Mouse (Mus musculus) MEL (cell line): ENCODE measurements around the gene Hsdl2. TPM values are rescaled to one million over a fixed set of nuclear protein-coding genes. Genes with fewer than 3 reads are reported as not detected.

Experiments used
- DNase-seq: peaks from one replicate; pipeline ENCODE4 v3.0.0; 2011; ENCODE audit warnings: low read depth, low spot score
- H3K27ac ChIP-seq: 2 replicates; pipeline ENCODE4 v1.5.1; 2012; ENCODE audit warnings: low read depth, mild to moderate bottlenecking, control low read depth, low read length, moderate library complexity; ENCODE audit not compliant: control insufficient read depth
- H3K27me3 ChIP-seq, 2 experiments: fragments of 150-350 bp in 1 of 2; sonication (generic) in 1 of 2; 2 replicates each; pipeline ENCODE4 v1.6.1; 2012; ENCODE audit warnings: low read length in 2 of 2, mild to moderate bottlenecking in 2 of 2, improper control_type of control experiment in 1 of 2, moderate library complexity in 1 of 2; ENCODE audit not compliant: insufficient read depth in 2 of 2, control insufficient read depth in 1 of 2
- H3K36me3 ChIP-seq, 2 experiments: 2 replicates each; pipeline ENCODE4 v1.6.1; 2012 to 2014; ENCODE audit warnings: low read length in 2 of 2, improper control_type of control experiment in 1 of 2, inconsistent platforms in 1 of 2, mild to moderate bottlenecking in 1 of 2; ENCODE audit not compliant: insufficient read depth in 2 of 2, control insufficient read depth in 1 of 2
- H3K4me1 ChIP-seq, 2 experiments: fragments of 150-350 bp in 1 of 2; sonication (generic) in 1 of 2; 2 replicates each; pipeline ENCODE4 v1.6.1; 2012; ENCODE audit warnings: low read length in 2 of 2, improper control_type of control experiment in 1 of 2, mild to moderate bottlenecking in 1 of 2; ENCODE audit not compliant: insufficient read depth in 2 of 2, control insufficient read depth in 1 of 2
- H3K4me3 ChIP-seq, 2 experiments: fragments of 150-350 bp in 1 of 2; sonication (generic) in 1 of 2; 2 replicates each; pipeline ENCODE4 v1.5.1; 2012; ENCODE audit warnings: low read depth in 2 of 2, low read length in 2 of 2, mild to moderate bottlenecking in 2 of 2, moderate library complexity in 2 of 2, control low read depth in 1 of 2, improper control_type of control experiment in 1 of 2; ENCODE audit not compliant: control insufficient read depth in 1 of 2, insufficient read depth in 1 of 2
- H3K79me2 ChIP-seq: 2 replicates; pipeline ENCODE4 v1.6.1; 2012; ENCODE audit warnings: mild to moderate bottlenecking, low read length, moderate library complexity; ENCODE audit not compliant: control insufficient read depth, poor library complexity, insufficient read depth
- H3K9ac ChIP-seq: 2 replicates; pipeline ENCODE4 v1.6.1; 2012; ENCODE audit warnings: low read depth, mild to moderate bottlenecking, control low read depth, low read length, moderate library complexity; ENCODE audit not compliant: control insufficient read depth, poor library complexity, severe bottlenecking
- H3K9me3 ChIP-seq: fragments of 150-350 bp; sonication (generic); replicated peaks from 2 replicates; pipeline ENCODE4 v1.6.1; 2012; ENCODE audit warnings: mild to moderate bottlenecking, low read length, improper control_type of control experiment, moderate library complexity; ENCODE audit not compliant: insufficient read depth
- BHLHE40 ChIP-seq: IDR thresholded peaks from 2 replicates; pipeline ENCODE4 v1.6.1; 2012; ENCODE audit warnings: low read depth, mild to moderate bottlenecking, inconsistent platforms, low read length, improper control_type of control experiment, borderline replicate concordance
- CHD1 ChIP-seq: IDR thresholded peaks from 2 replicates; pipeline ENCODE4 v1.6.1; 2012; ENCODE audit warnings: low read depth, mild to moderate bottlenecking, inconsistent platforms, low read length, improper control_type of control experiment
- CHD2 ChIP-seq: IDR thresholded peaks from 2 replicates; pipeline ENCODE4 v1.6.1; 2011; ENCODE audit warnings: low read length, improper control_type of control experiment
- CTCF ChIP-seq, 3 experiments: IDR thresholded peaks in 2 of 3; conservative IDR thresholded peaks in 1 of 3; 2 replicates each; pipeline ENCODE4 v1.5.1; 2011 to 2012; ENCODE audit warnings: low read length in 3 of 3, low read depth in 2 of 3, mild to moderate bottlenecking in 2 of 3, improper control_type of control experiment in 1 of 3, inconsistent platforms in 1 of 3, mixed read lengths in 1 of 3, moderate library complexity in 1 of 3; ENCODE audit not compliant: control insufficient read depth in 1 of 3, insufficient read depth in 1 of 3, poor library complexity in 1 of 3, severe bottlenecking in 1 of 3
- E2F4 ChIP-seq: IDR thresholded peaks from 2 replicates; pipeline ENCODE4 v1.6.1; 2011; ENCODE audit warnings: low read depth, low read length, improper control_type of control experiment, borderline replicate concordance
- ELF1 ChIP-seq: IDR thresholded peaks from 2 replicates; pipeline ENCODE4 v1.6.1; 2014; ENCODE audit warnings: low read depth, mild to moderate bottlenecking, inconsistent platforms, low read length, improper control_type of control experiment, moderate library complexity
- EP300 ChIP-seq, 2 experiments: IDR thresholded peaks; 2 replicates each; pipeline ENCODE4 v1.6.1; 2011; ENCODE audit warnings: improper control_type of control experiment in 2 of 2, low read length in 2 of 2, low read depth in 1 of 2, mild to moderate bottlenecking in 1 of 2
- GATA1 ChIP-seq: IDR thresholded peaks from 2 replicates; pipeline ENCODE4 v1.6.1; 2011; ENCODE audit warnings: low read depth, low read length, improper control_type of control experiment
- JUND ChIP-seq: IDR thresholded peaks from 2 replicates; pipeline ENCODE4 v1.6.1; 2011; ENCODE audit warnings: low read depth, mild to moderate bottlenecking, improper control_type of control experiment, low read length
- KAT2A ChIP-seq: conservative IDR thresholded peaks from 2 replicates; pipeline ENCODE4 v1.6.1; 2012; ENCODE audit warnings: low read depth, low read length, improper control_type of control experiment, inconsistent platforms
- MAX ChIP-seq: IDR thresholded peaks from 2 replicates; pipeline ENCODE4 v1.6.1; 2011; ENCODE audit warnings: low read length, improper control_type of control experiment
- MAZ ChIP-seq: IDR thresholded peaks from 2 replicates; pipeline ENCODE4 v1.6.1; 2012; ENCODE audit warnings: low read depth, mild to moderate bottlenecking, inconsistent platforms, low read length, improper control_type of control experiment
- MXI1 ChIP-seq: IDR thresholded peaks from 2 replicates; pipeline ENCODE4 v1.6.1; 2011; ENCODE audit warnings: mild to moderate bottlenecking, low read depth, low read length, improper control_type of control experiment
- MYB ChIP-seq: IDR thresholded peaks from 2 replicates; pipeline ENCODE4 v1.6.1; 2011; ENCODE audit warnings: mild to moderate bottlenecking, low read depth, low read length, improper control_type of control experiment
- NELFE ChIP-seq: IDR thresholded peaks from 2 replicates; pipeline ENCODE4 v1.6.1; 2011; ENCODE audit warnings: low read depth, low read length, improper control_type of control experiment
- NRF1 ChIP-seq: IDR thresholded peaks from 2 replicates; pipeline ENCODE4 v1.6.1; 2014; ENCODE audit warnings: low read depth, mild to moderate bottlenecking, inconsistent platforms, low read length, improper control_type of control experiment, moderate library complexity; ENCODE audit not compliant: poor library complexity, insufficient read depth, severe bottlenecking
- POLR2A ChIP-seq, 2 experiments: IDR thresholded peaks; 2 replicates each; pipeline ENCODE4 v1.6.1; 2011 to 2012; ENCODE audit warnings: low read length in 2 of 2, mild to moderate bottlenecking in 2 of 2, control low read depth in 1 of 2, improper control_type of control experiment in 1 of 2, low read depth in 1 of 2, moderate library complexity in 1 of 2; ENCODE audit not compliant: control insufficient read depth in 1 of 2, insufficient read depth in 1 of 2, poor library complexity in 1 of 2
- POLR2AphosphoS2 ChIP-seq: IDR thresholded peaks from 2 replicates; pipeline ENCODE4 v1.6.1; 2011; ENCODE audit warnings: low read length, improper control_type of control experiment
- POLR2AphosphoS5 ChIP-seq: IDR thresholded peaks from 2 replicates; pipeline ENCODE4 v1.6.1; 2012; ENCODE audit warnings: low read depth, borderline replicate concordance, mild to moderate bottlenecking, inconsistent platforms, low read length, moderate library complexity, mixed read lengths
- RAD21 ChIP-seq: IDR thresholded peaks from 2 replicates; pipeline ENCODE4 v1.6.1; 2011; ENCODE audit warnings: mild to moderate bottlenecking, low read depth, low read length, improper control_type of control experiment
- RCOR1 ChIP-seq: IDR thresholded peaks from 2 replicates; pipeline ENCODE4 v1.6.1; 2012; ENCODE audit warnings: low read depth, mild to moderate bottlenecking, inconsistent platforms, low read length, improper control_type of control experiment
- SIN3A ChIP-seq: IDR thresholded peaks from 2 replicates; pipeline ENCODE4 v1.6.1; 2012; ENCODE audit warnings: low read length, improper control_type of control experiment, inconsistent platforms
- SMC3 ChIP-seq: IDR thresholded peaks from 2 replicates; pipeline ENCODE4 v1.6.1; 2011; ENCODE audit warnings: low read depth, low read length, improper control_type of control experiment
- TAL1 ChIP-seq: IDR thresholded peaks from 2 replicates; pipeline ENCODE4 v1.6.1; 2012; ENCODE audit warnings: mild to moderate bottlenecking, inconsistent platforms, low read length, moderate library complexity, mixed read lengths
- TBP ChIP-seq: IDR thresholded peaks from 2 replicates; pipeline ENCODE4 v1.8.0; 2011; ENCODE audit warnings: low read depth, low read length, improper control_type of control experiment
- TCF12 ChIP-seq: IDR thresholded peaks from 2 replicates; pipeline ENCODE4 v1.6.1; 2014; ENCODE audit warnings: low read depth, mild to moderate bottlenecking, inconsistent platforms, low read length, improper control_type of control experiment, moderate library complexity
- UBTF ChIP-seq: IDR thresholded peaks from 2 replicates; pipeline ENCODE4 v1.6.1; 2012; ENCODE audit warnings: low read depth, mild to moderate bottlenecking, inconsistent platforms, low read length, improper control_type of control experiment, moderate library complexity, borderline replicate concordance; ENCODE audit not compliant: insufficient read depth
- USF1 ChIP-seq: IDR thresholded peaks from 2 replicates; pipeline ENCODE4 v1.6.1; 2014; ENCODE audit warnings: low read depth, mild to moderate bottlenecking, inconsistent platforms, low read length, improper control_type of control experiment, moderate library complexity
- USF2 ChIP-seq, 2 experiments: IDR thresholded peaks; 2 replicates each; pipeline ENCODE4 v1.6.1; 2011 to 2012; ENCODE audit warnings: improper control_type of control experiment in 2 of 2, low read length in 2 of 2, borderline replicate concordance in 1 of 2, inconsistent platforms in 1 of 2, low read depth in 1 of 2, mild to moderate bottlenecking in 1 of 2; ENCODE audit not compliant: insufficient read depth in 1 of 2
- ZC3H11A ChIP-seq: IDR thresholded peaks from 2 replicates; pipeline ENCODE4 v1.6.1; 2012; ENCODE audit warnings: low read depth, mild to moderate bottlenecking, inconsistent platforms, low read length, improper control_type of control experiment
- ZKSCAN1 ChIP-seq: IDR thresholded peaks from 2 replicates; pipeline ENCODE4 v1.6.1; 2012; ENCODE audit warnings: low read depth, mild to moderate bottlenecking, inconsistent platforms, low read length, improper control_type of control experiment, moderate library complexity
- ZNF384 ChIP-seq: IDR thresholded peaks from 2 replicates; pipeline ENCODE4 v1.6.1; 2012; ENCODE audit warnings: low read depth, mild to moderate bottlenecking, inconsistent platforms, low read length, improper control_type of control experiment
- polyA plus RNA-seq, 2 experiments: library from polyadenylated mRNA; stranded (reverse) in 1 of 2; unstranded in 1 of 2; fragments of >175 nt in 1 of 2; fragments of >200 nt in 1 of 2; gene quantifications; 2 replicates each; pipeline versions ENCODE4 v1.2.1 to v1.2.4; 2012; ENCODE audit warnings: low replicate concordance in 2 of 2, low read depth in 1 of 2; ENCODE audit not compliant: insufficient read length in 2 of 2, insufficient read depth in 1 of 2, missing spikeins in 1 of 2
- total RNA-seq: library from RNA; depleted of rRNA; stranded (reverse); fragments of 300-350 nt; gene quantifications from 2 replicates; pipeline ENCODE4 v1.2.3, GENCODE M21; 2012

The Hsdl2 gene
- total and polyA plus RNA-seq, 3 experiments, result 8.4 to 15.0 TPM; not detected in 1

DNA sequence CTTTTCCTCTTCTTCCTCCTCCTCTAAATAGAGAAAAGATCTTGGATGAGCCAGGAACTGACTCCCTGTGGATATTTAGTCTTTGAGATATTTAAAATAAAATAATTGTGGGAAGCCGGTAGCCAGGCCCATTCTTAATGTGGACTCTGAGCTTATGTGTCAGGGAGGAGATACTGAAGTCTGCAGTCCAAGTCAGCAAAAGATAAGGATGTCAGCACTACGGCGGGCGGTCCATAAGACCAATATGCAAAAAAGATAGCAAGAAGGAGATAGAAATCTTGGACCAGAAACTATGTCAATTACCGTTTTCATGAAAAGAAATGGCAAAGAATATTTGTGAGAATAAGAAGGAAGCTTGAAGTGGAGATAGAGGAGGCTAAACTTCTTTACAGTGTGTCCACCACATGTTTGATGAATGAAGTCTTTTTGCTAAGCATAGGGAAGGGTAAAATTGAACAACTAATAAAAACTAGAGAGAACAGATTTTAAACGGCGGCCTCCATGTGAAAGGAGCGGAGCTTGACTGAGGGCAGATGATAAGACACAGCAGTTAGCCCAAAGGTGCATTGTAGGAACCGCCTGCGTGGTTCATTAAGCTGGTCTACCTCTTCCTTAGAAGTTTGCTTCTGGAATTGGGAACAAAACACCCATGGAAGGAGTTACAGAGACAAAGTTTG lies 64.8 kb downstream of the Hsdl2 start (continued):
- no peak for TF ChIP-seq ELF1
- TF ChIP-seq CTCF (IDR thresholded peaks at IDR 0.05 in 2 of 3, conservative IDR thresholded peaks at IDR 0.05 in 1 of 3; ENCODE audit: control insufficient read depth in 1 of 3, insufficient read depth in 1 of 3, low read depth in 2 of 3, low read length in 3 of 3, poor library complexity in 1 of 3, severe bottlenecking in 1 of 3), result no peak
- peak; percentile 66 for TF ChIP-seq TCF12
- no peak for TF ChIP-seq UBTF
- TF ChIP-seq NELFE, result no peak; the same call in 1 of the 2 replicates
- no peak for TF ChIP-seq CHD1
- no peak for TF ChIP-seq NRF1
- no peak for TF ChIP-seq BHLHE40
- TF ChIP-seq POLR2AphosphoS2, result no peak
- no peak for TF ChIP-seq MAX
- no peak; the same call in 1 of the 2 replicates for TF ChIP-seq TAL1
- TF ChIP-seq CHD2, result no peak
- TF ChIP-seq JUND, result no peak
- peak; percentile 93 for TF ChIP-seq TBP
- TF ChIP-seq ZC3H11A, result no peak
- TF ChIP-seq GATA1, result peak; percentile 88
- no peak for TF ChIP-seq KAT2A
- TF ChIP-seq E2F4, result no peak
- TF ChIP-seq POLR2A (IDR thresholded peaks at IDR 0.05; ENCODE audit: control insufficient read depth in 1 of 2, insufficient read depth in 1 of 2, low read depth in 1 of 2, low read length in 2 of 2, poor library complexity in 1 of 2), result peak; percentile 27 to 68; a peak in 2 of 4 replicates
- TF ChIP-seq RAD21, result no peak
- TF ChIP-seq POLR2AphosphoS5, result no peak
- TF ChIP-seq USF2 (IDR thresholded peaks at IDR 0.05; ENCODE audit: borderline replicate concordance in 1 of 2, insufficient read depth in 1 of 2, low read depth in 1 of 2, low read length in 2 of 2), result no peak
- no peak for TF ChIP-seq SMC3

DNA sequence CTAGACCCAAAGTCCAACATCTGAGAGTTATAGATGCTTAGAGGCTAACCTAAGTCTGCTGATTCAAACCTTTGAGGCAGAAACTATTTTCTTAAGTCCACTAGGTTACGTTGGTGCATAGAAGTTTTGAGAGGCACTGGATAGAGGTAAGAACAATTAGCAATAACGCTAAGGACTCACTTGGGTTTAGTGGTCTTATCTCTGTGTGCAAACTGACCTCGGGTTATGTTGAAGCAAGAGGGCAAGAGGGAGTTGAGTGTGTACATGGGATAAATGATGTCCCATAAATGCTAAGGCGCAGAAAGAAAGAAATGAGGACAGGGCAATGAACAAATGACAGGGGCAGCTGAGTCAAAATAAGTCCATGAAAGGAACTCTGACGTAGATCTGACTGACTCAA lies 67.8 kb downstream of the Hsdl2 start:
- H3K4me1 ChIP-seq, result peaks cover 13 to 17% of the 10 kb centered on the region in 2 experiments
- H3K36me3 ChIP-seq, result peaks cover 0 to 24% of the 10 kb centered on the region in 2 experiments; a peak in 2 of 4 replicates
- no peaks in the 10 kb centered on the region for H3K79me2 ChIP-seq
- no peak overlapping the region for H3K9ac ChIP-seq
- H3K4me3 ChIP-seq, result no peak overlapping the region
- no peak for DNase-seq
- H3K9me3 ChIP-seq, result no peaks in the 10 kb centered on the region
- no peak overlapping the region for H3K27ac ChIP-seq
- H3K27me3 ChIP-seq, result no peaks in the 10 kb centered on the region
- TF ChIP-seq ZNF384, result no peak
- no peak for TF ChIP-seq MYB
- TF ChIP-seq CHD2, result no peak
- no peak for TF ChIP-seq TBP
- no peak for TF ChIP-seq SMC3
- TF ChIP-seq USF2 (IDR thresholded peaks at IDR 0.05; ENCODE audit: borderline replicate concordance in 1 of 2, insufficient read depth in 1 of 2, low read depth in 1 of 2, low read length in 2 of 2), result no peak
- no peak for TF ChIP-seq E2F4
- TF ChIP-seq POLR2AphosphoS5, result no peak
- no peak for TF ChIP-seq ELF1
- TF ChIP-seq ZKSCAN1, result no peak
- TF ChIP-seq MAZ, result no peak
- TF ChIP-seq MAX, result no peak
- TF ChIP-seq USF1, result no peak
- TF ChIP-seq MXI1, result no peak
- no peak for TF ChIP-seq KAT2A
- TF ChIP-seq SIN3A, result no peak
- no peak for TF ChIP-seq EP300 (IDR thresholded peaks at IDR 0.05; ENCODE audit: low read depth in 1 of 2, low read length in 2 of 2)
- TF ChIP-seq RAD21, result no peak
- TF ChIP-seq RCOR1, result no peak
- no peak for TF ChIP-seq GATA1
- TF ChIP-seq, all 39 proteins: peak for 0
